Mouse (Mus musculus): ENCODE data around the gene Slc31a2. TPM values are rescaled to one million over a fixed set of nuclear protein-coding genes. Genes with fewer than 3 reads are reported as not detected.

Gene Slc31a2
- polyA plus RNA-seq, 2 experiments: 14.4 to 15.6 TPM

DNA sequence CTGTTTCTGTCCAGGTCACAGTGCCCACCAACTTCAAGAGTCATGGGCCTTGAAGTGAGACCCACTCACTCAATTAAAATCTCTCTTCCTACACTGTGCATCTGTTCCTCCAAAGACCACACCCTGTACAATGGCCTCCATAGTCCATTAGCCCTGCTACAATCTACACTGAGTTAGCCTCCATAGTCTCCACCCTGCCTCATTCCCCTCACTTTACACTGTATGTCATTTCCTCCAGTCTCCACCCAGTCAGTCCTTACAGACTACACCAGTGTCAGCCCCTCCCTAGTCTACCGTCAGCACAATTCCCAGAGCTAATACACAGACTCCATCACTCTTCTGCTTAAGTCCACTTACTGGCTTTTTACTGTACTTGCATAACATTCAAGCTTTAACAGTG lies 40.9 kb downstream of the Slc31a2 start:
- no peak overlapping the region for H3K9ac ChIP-seq (ENCODE audit: low read depth, low read length, severe bottlenecking)
- H3K27me3 ChIP-seq (ENCODE audit: control insufficient read depth, insufficient read depth, low read length): no peaks in the 10 kb centered on the region
- H3K9me3 ChIP-seq (ENCODE audit: control insufficient read depth, low read length): no peaks in the 10 kb centered on the region
- no peaks in the 10 kb centered on the region for H3K4me1 ChIP-seq (ENCODE audit: control insufficient read depth, insufficient read depth, low read length)
- no peak overlapping the region for H3K4me3 ChIP-seq (replicated peaks; ENCODE audit: low read length)
- no peak for ATAC-seq (ENCODE audit: low FRiP score, low read depth)
- peaks cover 88% of the 10 kb centered on the region for H3K36me3 ChIP-seq (ENCODE audit: control insufficient read depth, insufficient read depth, low read length)
- no peak overlapping the region for H3K27ac ChIP-seq (replicated peaks; ENCODE audit: low read depth, low read length)
- DNase-seq (ENCODE audit: low spot score): no peak
- no peak overlapping the region for H3K4me2 ChIP-seq (replicated peaks; ENCODE audit: low read depth, low read length, severe bottlenecking)
- 81% methylated on average over 1 of the region's 1 CpGs for WGBS
- no peak for TF ChIP-seq POLR2A (IDR thresholded peaks at IDR 0.05; ENCODE audit: borderline replicate concordance, extremely low read depth, insufficient read depth, insufficient read length)

DNA sequence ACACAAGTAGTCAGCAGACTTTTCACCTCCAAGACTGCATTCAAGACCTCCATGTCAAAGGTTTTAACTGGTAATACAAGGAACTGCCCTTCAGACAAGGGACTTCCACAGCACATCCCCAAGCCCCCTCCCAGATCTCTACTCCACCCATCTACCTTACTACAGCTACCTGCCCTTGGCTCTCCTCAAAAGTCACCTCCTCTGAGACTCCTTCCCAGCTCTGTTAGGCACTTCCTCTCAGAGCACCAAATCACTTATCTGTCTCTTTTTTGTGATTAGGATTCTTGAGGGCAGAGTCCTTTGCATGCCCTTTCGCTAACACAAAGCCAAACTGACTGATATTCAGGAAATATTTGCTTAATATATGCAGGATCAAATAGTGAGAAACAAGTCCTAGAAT lies 43.9 kb downstream of the Slc31a2 start:
- no peak for ATAC-seq (ENCODE audit: low FRiP score, low read depth)
- no peaks in the 10 kb centered on the region for H3K9me3 ChIP-seq (ENCODE audit: control insufficient read depth, low read length)
- no peak overlapping the region for H3K27ac ChIP-seq (replicated peaks; ENCODE audit: low read depth, low read length)

DNA sequence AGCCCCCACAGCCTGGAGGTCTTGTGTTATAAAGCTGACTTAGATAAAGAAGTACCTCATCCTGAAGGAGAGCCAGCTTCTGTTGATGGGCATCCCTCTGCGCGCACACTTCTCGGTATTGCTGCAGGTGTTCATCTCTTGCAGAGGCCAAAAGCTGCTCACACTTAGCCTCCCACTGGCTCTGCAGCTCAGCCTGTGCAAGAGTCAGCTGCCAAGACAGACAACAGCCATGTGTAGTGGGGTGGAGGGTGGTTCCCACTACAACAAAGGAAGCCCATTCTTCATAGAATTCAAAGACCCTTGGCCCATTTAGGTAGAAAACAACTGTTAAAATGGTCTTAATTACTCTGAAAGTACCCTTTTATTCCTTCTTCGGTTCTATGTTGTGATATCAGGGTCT lies 44.5 kb downstream of the Slc31a2 start:
- no peaks in the 10 kb centered on the region for H3K4me1 ChIP-seq (ENCODE audit: control insufficient read depth, insufficient read depth, low read length)
- H3K9ac ChIP-seq (ENCODE audit: low read depth, low read length, severe bottlenecking): no peak overlapping the region
- no peak overlapping the region for H3K4me2 ChIP-seq (replicated peaks; ENCODE audit: low read depth, low read length, severe bottlenecking)
- TF ChIP-seq POLR2A (IDR thresholded peaks at IDR 0.05; ENCODE audit: borderline replicate concordance, extremely low read depth, insufficient read depth, insufficient read length): no peak
- H3K27me3 ChIP-seq (ENCODE audit: control insufficient read depth, insufficient read depth, low read length): no peaks in the 10 kb centered on the region
- DNase-seq (ENCODE audit: low spot score) (no peak), ATAC-seq (ENCODE audit: low FRiP score, low read depth) (no peak)
- no peaks in the 10 kb centered on the region for H3K9me3 ChIP-seq (ENCODE audit: control insufficient read depth, low read length)
- H3K4me3 ChIP-seq (replicated peaks; ENCODE audit: low read length): no peak overlapping the region
- no peak overlapping the region for H3K27ac ChIP-seq (replicated peaks; ENCODE audit: low read depth, low read length)
- 94% methylated on average over 4 of the region's 4 CpGs for WGBS
- peaks cover 63% of the 10 kb centered on the region for H3K36me3 ChIP-seq (ENCODE audit: control insufficient read depth, insufficient read depth, low read length)

More for the DNA sequence above, 43.9 kb downstream of the Slc31a2 start:
- H3K4me2 ChIP-seq (replicated peaks; ENCODE audit: low read depth, low read length, severe bottlenecking): no peak overlapping the region
- WGBS: 100% methylated on average over 1 of the region's 1 CpGs
- TF ChIP-seq POLR2A (IDR thresholded peaks at IDR 0.05; ENCODE audit: borderline replicate concordance, extremely low read depth, insufficient read depth, insufficient read length): no peak
- no peak overlapping the region for H3K9ac ChIP-seq (ENCODE audit: low read depth, low read length, severe bottlenecking)
- DNase-seq (ENCODE audit: low spot score): no peak
- H3K36me3 ChIP-seq (ENCODE audit: control insufficient read depth, insufficient read depth, low read length): peaks cover 64% of the 10 kb centered on the region
- H3K27me3 ChIP-seq (ENCODE audit: control insufficient read depth, insufficient read depth, low read length): no peaks in the 10 kb centered on the region
- H3K4me1 ChIP-seq (ENCODE audit: control insufficient read depth, insufficient read depth, low read length): no peaks in the 10 kb centered on the region
- no peak overlapping the region for H3K4me3 ChIP-seq (replicated peaks; ENCODE audit: low read length)

DNA sequence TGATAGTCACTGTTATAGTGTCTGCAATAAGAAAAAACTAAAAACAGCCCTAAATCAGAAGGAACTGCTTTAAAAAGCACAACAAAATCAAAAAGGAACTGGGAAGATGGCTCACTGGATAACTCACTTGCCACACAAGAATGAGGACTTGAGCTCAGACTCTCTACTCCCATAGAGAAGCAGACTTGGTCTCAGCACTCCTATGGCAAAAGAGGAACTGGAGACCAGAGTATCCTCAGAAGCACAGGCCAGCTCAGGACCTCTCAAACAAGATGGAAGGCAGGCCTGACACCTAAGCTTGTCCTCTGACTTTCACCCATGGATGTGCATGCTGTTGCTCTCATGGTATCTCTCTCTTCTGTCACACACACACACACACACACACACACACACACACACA lies 46.0 kb downstream of the Slc31a2 start:
- TF ChIP-seq POLR2A (IDR thresholded peaks at IDR 0.05; ENCODE audit: borderline replicate concordance, extremely low read depth, insufficient read depth, insufficient read length): no peak
- H3K36me3 ChIP-seq (ENCODE audit: control insufficient read depth, insufficient read depth, low read length): peaks cover 59% of the 10 kb centered on the region
- DNase-seq (ENCODE audit: low spot score): no peak
- H3K4me3 ChIP-seq (replicated peaks; ENCODE audit: low read length): no peak overlapping the region
- H3K9me3 ChIP-seq (ENCODE audit: control insufficient read depth, low read length): no peaks in the 10 kb centered on the region
- H3K9ac ChIP-seq (ENCODE audit: low read depth, low read length, severe bottlenecking): no peak overlapping the region
- H3K27me3 ChIP-seq (ENCODE audit: control insufficient read depth, insufficient read depth, low read length): no peaks in the 10 kb centered on the region
- no peaks in the 10 kb centered on the region for H3K4me1 ChIP-seq (ENCODE audit: control insufficient read depth, insufficient read depth, low read length)
- no peak overlapping the region for H3K27ac ChIP-seq (replicated peaks; ENCODE audit: low read depth, low read length)
- no peak overlapping the region for H3K4me2 ChIP-seq (replicated peaks; ENCODE audit: low read depth, low read length, severe bottlenecking)
- no peak for ATAC-seq (ENCODE audit: low FRiP score, low read depth)

DNA sequence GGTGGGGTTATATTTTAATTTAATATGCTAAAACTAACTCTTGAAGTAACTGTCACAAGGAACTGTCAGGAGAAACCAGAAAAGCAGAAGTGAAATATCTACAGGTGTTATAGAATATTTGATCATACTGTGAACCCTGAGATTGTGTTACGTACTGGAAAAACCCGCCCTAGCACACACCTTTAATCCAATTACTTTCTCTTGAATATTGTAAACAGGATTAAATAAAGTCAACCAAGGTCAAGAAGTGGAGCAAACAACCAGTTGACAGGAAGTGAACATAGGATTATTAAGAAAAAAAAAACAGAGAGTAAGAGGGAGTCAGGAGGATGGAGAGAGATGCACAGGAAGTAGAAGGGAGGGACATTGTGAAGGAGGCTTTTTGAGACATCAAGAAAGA lies 50.5 kb downstream of the Slc31a2 start:
- Histone ChIP-seq H3K4me1 (ENCODE audit: control insufficient read depth, insufficient read depth, low read length) (no peaks in the 10 kb centered on the region), H3K27ac (replicated peaks; ENCODE audit: low read depth, low read length) (no peak overlapping the region), H3K4me2 (replicated peaks; ENCODE audit: low read depth, low read length, severe bottlenecking) (no peak overlapping the region), H3K27me3 (ENCODE audit: control insufficient read depth, insufficient read depth, low read length) (no peaks in the 10 kb centered on the region), H3K9ac (ENCODE audit: low read depth, low read length, severe bottlenecking) (no peak overlapping the region), H3K36me3 (ENCODE audit: control insufficient read depth, insufficient read depth, low read length) (peaks cover 36% of the 10 kb centered on the region), H3K4me3 (replicated peaks; ENCODE audit: low read length) (no peak overlapping the region), H3K9me3 (ENCODE audit: control insufficient read depth, low read length) (no peaks in the 10 kb centered on the region)
- no peak for DNase-seq (ENCODE audit: low spot score)
- no peak for ATAC-seq (ENCODE audit: low FRiP score, low read depth)
- no peak for TF ChIP-seq POLR2A (IDR thresholded peaks at IDR 0.05; ENCODE audit: borderline replicate concordance, extremely low read depth, insufficient read depth, insufficient read length)
- 95% methylated on average over 2 of the region's 2 CpGs for WGBS

DNA sequence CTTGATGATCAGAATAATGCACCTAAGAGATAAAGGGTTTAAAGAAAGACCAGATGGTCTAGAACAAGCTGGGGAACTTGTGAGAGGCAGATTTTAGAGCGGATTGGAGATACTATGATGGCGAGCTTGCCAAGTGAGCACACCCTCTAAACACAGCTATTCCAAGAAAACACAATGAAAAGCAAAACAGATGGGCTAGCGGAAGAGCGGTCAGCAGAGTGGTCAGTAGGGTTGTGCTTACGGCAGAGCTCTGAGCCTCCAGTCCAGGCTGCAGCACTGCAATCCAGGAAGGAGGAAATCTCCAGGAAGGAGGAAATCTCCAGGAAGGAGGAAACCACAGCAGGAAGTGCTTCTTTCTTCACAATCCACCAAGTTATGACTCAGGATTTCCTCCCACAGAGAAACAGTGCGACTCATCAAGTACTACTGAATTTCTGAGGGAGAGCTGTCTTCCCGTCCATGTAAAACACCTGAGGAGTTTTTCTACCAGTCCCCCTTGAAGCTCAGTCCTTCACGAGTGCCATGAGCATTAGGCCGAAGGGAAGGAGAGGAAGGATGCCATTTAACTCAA lies 51.4 kb downstream of the Slc31a2 start:
- WGBS: 82% methylated on average over 9 of the region's 9 CpGs

More for the DNA sequence above, 51.4 kb downstream of the Slc31a2 start:
- DNase-seq (ENCODE audit: low spot score) (no peak), ATAC-seq (ENCODE audit: low FRiP score, low read depth) (no peak)
- H3K4me3 ChIP-seq (replicated peaks; ENCODE audit: low read length): no peak overlapping the region
- TF ChIP-seq POLR2A (IDR thresholded peaks at IDR 0.05; ENCODE audit: borderline replicate concordance, extremely low read depth, insufficient read depth, insufficient read length): no peak
- no peaks in the 10 kb centered on the region for H3K27me3 ChIP-seq (ENCODE audit: control insufficient read depth, insufficient read depth, low read length)
- H3K27ac ChIP-seq (replicated peaks; ENCODE audit: low read depth, low read length): no peak overlapping the region
- no peak overlapping the region for H3K4me2 ChIP-seq (replicated peaks; ENCODE audit: low read depth, low read length, severe bottlenecking)
- H3K4me1 ChIP-seq (ENCODE audit: control insufficient read depth, insufficient read depth, low read length): no peaks in the 10 kb centered on the region
- H3K9me3 ChIP-seq (ENCODE audit: control insufficient read depth, low read length): no peaks in the 10 kb centered on the region
- H3K36me3 ChIP-seq (ENCODE audit: control insufficient read depth, insufficient read depth, low read length): peaks cover 33% of the 10 kb centered on the region
- no peak overlapping the region for H3K9ac ChIP-seq (ENCODE audit: low read depth, low read length, severe bottlenecking)

Data from limb, embryonic 14.5 days (tissue).